Mouse (Mus musculus): ENCODE results near the gene Mroh3. TPM values are rescaled to one million over a fixed set of nuclear protein-coding genes. Genes with fewer than 3 reads are reported as not detected.
A peak's percentile ranks its signal among the peaks of the same experiment; 100 is the strongest.

Gene Mroh3
- polyA plus RNA-seq, 1 experiment = not detected

DNA sequence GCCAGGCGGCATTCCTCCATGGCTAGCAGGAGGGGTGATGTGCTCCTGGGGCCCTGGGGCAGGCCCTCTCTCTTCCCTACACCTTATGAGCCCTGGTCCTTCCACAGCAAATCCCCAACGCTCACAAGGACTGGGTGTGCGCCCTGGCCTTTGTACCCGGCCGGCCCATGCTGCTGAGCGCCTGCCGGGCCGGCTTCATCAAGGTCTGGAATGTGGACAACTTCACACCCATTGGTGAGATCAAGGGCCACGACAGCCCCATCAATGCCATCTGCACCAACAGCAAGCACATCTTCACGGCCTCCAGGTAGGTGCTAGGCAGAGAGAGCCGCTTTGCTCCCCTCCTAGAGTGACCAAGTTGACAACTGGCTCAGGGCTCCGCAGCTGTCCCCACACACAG is 39.9 kb downstream of the Mroh3 start:
- 91% methylated on average over 12 of the region's 12 CpGs for WGBS
- TF ChIP-seq POLR2A (IDR thresholded peaks at IDR 0.05; ENCODE audit: insufficient read depth, low read depth, low read length) = no peak
- no peak for TF ChIP-seq CTCF (IDR thresholded peaks at IDR 0.05; ENCODE audit: insufficient read depth, low read depth, low read length)
- Histone ChIP-seq H3K4me3 (ENCODE audit: insufficient read depth, low read depth, low read length) (no peak overlapping the region), H3K4me1 (ENCODE audit: control insufficient read depth, insufficient read depth, low read length) (peaks cover 26% of the 10 kb centered on the region), H3K27ac (ENCODE audit: insufficient read depth, low read depth, low read length) (no peak overlapping the region)

GRCm38 (mm10) chr1:136170109-136170508 is 42.5 kb downstream of the Mroh3 start:
- peaks cover 35% of the 10 kb centered on the region for H3K4me1 ChIP-seq (ENCODE audit: control insufficient read depth, insufficient read depth, low read length)
- TF ChIP-seq POLR2A (IDR thresholded peaks at IDR 0.05; ENCODE audit: insufficient read depth, low read depth, low read length) (no peak), CTCF (IDR thresholded peaks at IDR 0.05; ENCODE audit: insufficient read depth, low read depth, low read length) (peak; percentile 68)
- WGBS = 10% methylated on average over 5 of the region's 5 CpGs
- no peak overlapping the region for H3K27ac ChIP-seq (ENCODE audit: insufficient read depth, low read depth, low read length)
- no peak overlapping the region for H3K4me3 ChIP-seq (ENCODE audit: insufficient read depth, low read depth, low read length)

- 0 out of 2 replicates have a peak, but pooled peaks have one; percentile 37 for TF ChIP-seq CTCF (IDR thresholded peaks at IDR 0.05; ENCODE audit: insufficient read depth, low read depth, low read length)
- TF ChIP-seq POLR2A (IDR thresholded peaks at IDR 0.05; ENCODE audit: insufficient read depth, low read depth, low read length) = no peak
- Histone ChIP-seq H3K4me3 (ENCODE audit: insufficient read depth, low read depth, low read length) (no peak overlapping the region), H3K4me1 (ENCODE audit: control insufficient read depth, insufficient read depth, low read length) (peaks cover 29% of the 10 kb centered on the region), H3K27ac (ENCODE audit: insufficient read depth, low read depth, low read length) (no peak overlapping the region)
- 54% methylated on average over 8 of the region's 8 CpGs for WGBS
These were observed 45.0 kb downstream of the Mroh3 start for GRCm38 (mm10) chr1:136167657-136168056.

- WGBS = 31% methylated on average over 2 of the region's 2 CpGs
- TF ChIP-seq POLR2A (IDR thresholded peaks at IDR 0.05; ENCODE audit: insufficient read depth, low read depth, low read length) (no peak), CTCF (IDR thresholded peaks at IDR 0.05; ENCODE audit: insufficient read depth, low read depth, low read length) (no peak)
- no peak overlapping the region for H3K27ac ChIP-seq (ENCODE audit: insufficient read depth, low read depth, low read length)
- no peak overlapping the region for H3K4me3 ChIP-seq (ENCODE audit: insufficient read depth, low read depth, low read length)
- peaks cover 28% of the 10 kb centered on the region for H3K4me1 ChIP-seq (ENCODE audit: control insufficient read depth, insufficient read depth, low read length)
These were observed 47.2 kb downstream of the Mroh3 start for GRCm38 (mm10) chr1:136165436-136165835.

DNA sequence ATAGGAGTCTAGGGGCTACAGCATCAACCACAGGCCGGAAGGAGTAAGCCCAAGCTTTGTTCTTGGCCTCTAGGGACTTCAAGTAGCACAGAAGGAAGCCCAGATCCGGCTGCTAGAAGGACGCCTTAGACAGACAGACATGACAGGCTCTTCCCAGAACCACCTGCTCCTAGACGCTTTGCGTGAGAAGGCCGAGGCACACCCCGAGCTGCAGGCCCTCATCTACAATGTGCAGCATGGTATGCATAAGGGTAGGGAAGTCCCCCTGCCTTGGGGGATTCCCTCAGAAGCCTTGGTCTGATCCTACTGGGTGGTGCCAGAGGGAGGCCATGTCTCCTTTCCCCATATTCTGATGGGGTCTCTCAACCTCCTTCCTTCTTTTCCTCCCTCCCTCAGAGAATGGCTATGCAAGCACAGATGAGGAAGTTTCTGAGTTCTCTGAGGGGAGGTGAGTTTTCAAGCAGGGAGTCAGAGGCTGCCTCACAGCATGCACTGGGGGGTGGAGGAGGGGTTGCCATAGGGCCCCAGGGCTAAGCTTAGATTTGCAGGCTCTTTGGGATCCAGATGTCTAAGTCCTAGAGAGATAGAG is 51.2 kb downstream of the Mroh3 start:
- WGBS = 91% methylated on average over 7 of the region's 7 CpGs

DNA sequence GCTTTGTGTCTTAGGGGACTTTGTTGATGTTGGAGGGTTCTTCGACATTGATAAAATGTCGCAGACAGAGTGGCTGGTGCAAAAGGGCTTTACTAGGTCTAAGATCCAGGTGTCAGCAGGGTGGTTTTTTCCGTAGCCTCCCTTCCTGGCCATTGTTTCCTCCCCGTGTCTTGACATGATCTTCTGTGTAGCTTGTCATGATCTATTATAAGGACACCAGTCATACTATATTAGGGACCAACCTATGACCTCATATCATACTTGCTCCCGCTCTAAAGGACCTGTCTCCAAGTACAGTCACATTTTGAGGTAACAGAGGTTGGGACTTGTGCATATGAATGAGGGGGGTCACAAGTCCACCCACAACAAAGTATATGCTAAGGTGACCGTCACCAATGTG is 51.7 kb downstream of the Mroh3 start:
- WGBS = 93% methylated on average over 6 of the region's 6 CpGs
- H3K4me1 ChIP-seq (ENCODE audit: control insufficient read depth, insufficient read depth, low read length) = peaks cover 21% of the 10 kb centered on the region
- no peak for TF ChIP-seq POLR2A (IDR thresholded peaks at IDR 0.05; ENCODE audit: insufficient read depth, low read depth, low read length)
- no peak for TF ChIP-seq CTCF (IDR thresholded peaks at IDR 0.05; ENCODE audit: insufficient read depth, low read depth, low read length)
- H3K27ac ChIP-seq (ENCODE audit: insufficient read depth, low read depth, low read length) = no peak overlapping the region
- H3K4me3 ChIP-seq (ENCODE audit: insufficient read depth, low read depth, low read length) = no peak overlapping the region

More for the DNA sequence above, 51.2 kb downstream of the Mroh3 start:
- peaks cover 21% of the 10 kb centered on the region for H3K4me1 ChIP-seq (ENCODE audit: control insufficient read depth, insufficient read depth, low read length)
- H3K27ac ChIP-seq (ENCODE audit: insufficient read depth, low read depth, low read length) = no peak overlapping the region
- no peak overlapping the region for H3K4me3 ChIP-seq (ENCODE audit: insufficient read depth, low read depth, low read length)
- TF ChIP-seq POLR2A (IDR thresholded peaks at IDR 0.05; ENCODE audit: insufficient read depth, low read depth, low read length) = no peak
- TF ChIP-seq CTCF (IDR thresholded peaks at IDR 0.05; ENCODE audit: insufficient read depth, low read depth, low read length) = no peak

DNA sequence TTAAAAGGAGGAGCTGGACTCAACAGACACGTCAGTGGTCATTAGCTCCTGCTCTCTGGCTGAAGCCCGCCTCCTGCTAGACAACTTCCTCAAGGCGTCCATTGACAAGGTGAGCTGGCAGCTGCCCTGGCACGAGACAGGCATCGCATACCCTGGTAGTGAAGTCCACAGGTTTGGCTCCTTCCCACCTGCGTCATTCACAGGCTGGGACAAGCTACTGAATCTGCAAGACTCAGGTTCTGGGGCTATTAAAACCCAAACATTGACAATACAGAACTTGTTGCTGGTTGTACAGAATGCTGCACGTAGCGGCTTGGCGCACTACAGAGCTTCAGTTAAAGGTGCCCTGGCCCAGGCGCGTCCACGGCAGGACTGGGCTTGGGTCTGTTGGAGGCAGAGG is 52.3 kb downstream of the Mroh3 start:
- Histone ChIP-seq H3K4me3 (ENCODE audit: insufficient read depth, low read depth, low read length) (no peak overlapping the region), H3K4me1 (ENCODE audit: control insufficient read depth, insufficient read depth, low read length) (peaks cover 16% of the 10 kb centered on the region), H3K27ac (ENCODE audit: insufficient read depth, low read depth, low read length) (no peak overlapping the region)
- TF ChIP-seq POLR2A (IDR thresholded peaks at IDR 0.05; ENCODE audit: insufficient read depth, low read depth, low read length) (no peak), CTCF (IDR thresholded peaks at IDR 0.05; ENCODE audit: insufficient read depth, low read depth, low read length) (no peak)
- 86% methylated on average over 12 of the region's 12 CpGs for WGBS

DNA sequence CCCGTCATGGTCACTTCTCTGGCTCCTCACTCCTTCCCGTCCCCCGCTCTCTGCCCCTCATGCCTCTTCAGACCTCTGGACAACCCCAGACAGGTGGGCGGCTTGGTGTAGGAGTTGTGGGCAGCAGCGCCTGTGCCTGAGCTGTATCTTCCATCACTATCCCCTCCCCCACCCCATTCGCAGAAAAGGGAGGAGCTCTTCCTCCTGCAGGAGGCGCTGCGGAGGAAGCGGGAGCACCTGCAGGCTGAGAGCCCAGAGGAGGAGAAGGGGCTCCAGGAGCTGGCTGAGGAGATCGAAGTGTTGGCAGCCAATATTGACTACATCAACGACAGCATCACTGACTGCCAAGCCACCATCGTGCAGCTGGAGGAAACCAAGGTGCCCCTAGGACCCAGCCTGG is 52.8 kb downstream of the Mroh3 start:
- Histone ChIP-seq H3K27ac (ENCODE audit: insufficient read depth, low read depth, low read length) (no peak overlapping the region), H3K4me3 (ENCODE audit: insufficient read depth, low read depth, low read length) (no peak overlapping the region), H3K4me1 (ENCODE audit: control insufficient read depth, insufficient read depth, low read length) (peaks cover 12% of the 10 kb centered on the region)
- no peak for TF ChIP-seq POLR2A (IDR thresholded peaks at IDR 0.05; ENCODE audit: insufficient read depth, low read depth, low read length)
- no peak for TF ChIP-seq CTCF (IDR thresholded peaks at IDR 0.05; ENCODE audit: insufficient read depth, low read depth, low read length)
- 46% methylated on average over 12 of the region's 12 CpGs for WGBS

DNA sequence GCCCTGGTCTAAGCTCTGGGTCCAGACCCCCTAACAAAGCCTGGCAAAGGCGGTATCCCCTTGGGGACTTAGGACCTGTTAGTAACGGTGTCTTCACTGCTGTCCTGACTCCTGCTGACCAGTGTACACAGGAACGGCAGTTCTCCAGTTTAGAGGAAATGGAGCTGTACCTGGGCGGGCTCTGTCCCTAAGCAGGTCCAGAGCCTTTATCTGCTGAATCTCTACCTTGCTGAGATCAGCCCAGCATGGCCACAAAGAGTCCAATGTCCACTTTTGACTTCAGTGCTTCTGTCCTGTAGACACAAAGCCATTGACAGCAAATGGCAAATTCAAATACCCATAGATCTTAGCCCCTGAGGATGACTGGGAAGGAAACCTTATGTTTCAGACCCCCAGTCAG is 55.7 kb downstream of the Mroh3 start:
- Histone ChIP-seq H3K4me3 (ENCODE audit: insufficient read depth, low read depth, low read length) (no peak overlapping the region), H3K4me1 (ENCODE audit: control insufficient read depth, insufficient read depth, low read length) (peaks cover 24% of the 10 kb centered on the region), H3K27ac (ENCODE audit: insufficient read depth, low read depth, low read length) (no peak overlapping the region)
- TF ChIP-seq CTCF (IDR thresholded peaks at IDR 0.05; ENCODE audit: insufficient read depth, low read depth, low read length) (no peak), POLR2A (IDR thresholded peaks at IDR 0.05; ENCODE audit: insufficient read depth, low read depth, low read length) (no peak)
- 98% methylated on average over 4 of the region's 4 CpGs for WGBS
